Mouse (Mus musculus): ENCODE results near the gene Kif16b. TPM values are rescaled to one million over a fixed set of nuclear protein-coding genes. Genes with fewer than 3 reads are reported as not detected.

Kif16b gene
- polyA plus RNA-seq, 1 experiment from 2014 or later: 11.5 TPM

GRCm38 (mm10) chr2:142724215-142725001 lies 176.9 kb downstream of the Kif16b start:
- ATAC-seq: peak; percentile 95
- 75% methylated on average over 7 of the region's 7 CpGs for WGBS

GRCm38 (mm10) chr2:142720174-142720573 lies 181.2 kb downstream of the Kif16b start:
- Histone ChIP-seq H3K9ac (ENCODE audit: low read depth, low read length) (no peak overlapping the region), H3K9me3 (ENCODE audit: control insufficient read depth, low read length) (no peaks in the 10 kb centered on the region), H3K4me2 (ENCODE audit: low read depth, low read length) (no peak overlapping the region), H3K27ac (ENCODE audit: low read length) (no peak overlapping the region), H3K27me3 (replicated peaks; ENCODE audit: control insufficient read depth, insufficient read depth, low read length) (no peaks in the 10 kb centered on the region), H3K4me3 (ENCODE audit: low read length) (no peak overlapping the region), H3K4me1 (ENCODE audit: control insufficient read depth, insufficient read depth, low read length) (peaks cover 3% of the 10 kb centered on the region; the same call in 1 of the 2 replicates), H3K36me3 (ENCODE audit: control insufficient read depth, insufficient read depth, low read length) (no peaks in the 10 kb centered on the region)
- 75% methylated on average over 2 of the region's 2 CpGs for WGBS
- ATAC-seq: no peak

More at GRCm38 (mm10) chr2:142724215-142725001, 176.9 kb downstream of the Kif16b start:
- Histone ChIP-seq H3K27me3 (replicated peaks; ENCODE audit: control insufficient read depth, insufficient read depth, low read length) (no peaks in the 10 kb centered on the region), H3K9ac (ENCODE audit: low read depth, low read length) (no peak overlapping the region), H3K4me2 (ENCODE audit: low read depth, low read length) (no peak overlapping the region), H3K9me3 (ENCODE audit: control insufficient read depth, low read length) (no peaks in the 10 kb centered on the region), H3K27ac (ENCODE audit: low read length) (no peak overlapping the region), H3K4me1 (ENCODE audit: control insufficient read depth, insufficient read depth, low read length) (peaks cover 3% of the 10 kb centered on the region; the same call in 1 of the 2 replicates), H3K36me3 (ENCODE audit: control insufficient read depth, insufficient read depth, low read length) (no peaks in the 10 kb centered on the region), H3K4me3 (ENCODE audit: low read length) (no peak overlapping the region)

GRCm38 (mm10) chr2:142718998-142719397 lies 182.3 kb downstream of the Kif16b start:
- no peak overlapping the region for H3K4me3 ChIP-seq (ENCODE audit: low read length)
- H3K36me3 ChIP-seq (ENCODE audit: control insufficient read depth, insufficient read depth, low read length): no peaks in the 10 kb centered on the region
- H3K9ac ChIP-seq (ENCODE audit: low read depth, low read length): no peak overlapping the region
- ATAC-seq: no peak
- no peaks in the 10 kb centered on the region for H3K9me3 ChIP-seq (ENCODE audit: control insufficient read depth, low read length)
- H3K4me1 ChIP-seq (ENCODE audit: control insufficient read depth, insufficient read depth, low read length): no peaks in the 10 kb centered on the region
- no peak overlapping the region for H3K4me2 ChIP-seq (ENCODE audit: low read depth, low read length)
- no peak overlapping the region for H3K27ac ChIP-seq (ENCODE audit: low read length)
- no peaks in the 10 kb centered on the region for H3K27me3 ChIP-seq (replicated peaks; ENCODE audit: control insufficient read depth, insufficient read depth, low read length)

- no peaks in the 10 kb centered on the region for H3K4me1 ChIP-seq (ENCODE audit: control insufficient read depth, insufficient read depth, low read length)
- H3K4me2 ChIP-seq (ENCODE audit: low read depth, low read length): no peak overlapping the region
- H3K4me3 ChIP-seq (ENCODE audit: low read length): no peak overlapping the region
- WGBS: 72% methylated on average over 4 of the region's 4 CpGs
- H3K27ac ChIP-seq (ENCODE audit: low read length): no peak overlapping the region
- H3K9me3 ChIP-seq (ENCODE audit: control insufficient read depth, low read length): no peaks in the 10 kb centered on the region
- no peaks in the 10 kb centered on the region for H3K36me3 ChIP-seq (ENCODE audit: control insufficient read depth, insufficient read depth, low read length)
- H3K27me3 ChIP-seq (replicated peaks; ENCODE audit: control insufficient read depth, insufficient read depth, low read length): no peaks in the 10 kb centered on the region
- H3K9ac ChIP-seq (ENCODE audit: low read depth, low read length): no peak overlapping the region
- ATAC-seq: no peak
Observed at GRCm38 (mm10) chr2:142717591-142717990, 183.7 kb downstream of the Kif16b start.

- Histone ChIP-seq H3K27ac (ENCODE audit: low read length) (no peak overlapping the region), H3K4me2 (ENCODE audit: low read depth, low read length) (no peak overlapping the region), H3K36me3 (ENCODE audit: control insufficient read depth, insufficient read depth, low read length) (no peaks in the 10 kb centered on the region), H3K9me3 (ENCODE audit: control insufficient read depth, low read length) (no peaks in the 10 kb centered on the region), H3K9ac (ENCODE audit: low read depth, low read length) (no peak overlapping the region), H3K4me1 (ENCODE audit: control insufficient read depth, insufficient read depth, low read length) (no peaks in the 10 kb centered on the region), H3K27me3 (replicated peaks; ENCODE audit: control insufficient read depth, insufficient read depth, low read length) (no peaks in the 10 kb centered on the region), H3K4me3 (ENCODE audit: low read length) (no peak overlapping the region)
- ATAC-seq: no peak
Observed at GRCm38 (mm10) chr2:142715912-142716260, 185.4 kb downstream of the Kif16b start.

- Histone ChIP-seq H3K4me2 (ENCODE audit: low read depth, low read length) (no peak overlapping the region), H3K27me3 (replicated peaks; ENCODE audit: control insufficient read depth, insufficient read depth, low read length) (no peaks in the 10 kb centered on the region), H3K4me3 (ENCODE audit: low read length) (no peak overlapping the region), H3K9ac (ENCODE audit: low read depth, low read length) (no peak overlapping the region), H3K4me1 (ENCODE audit: control insufficient read depth, insufficient read depth, low read length) (no peaks in the 10 kb centered on the region), H3K27ac (ENCODE audit: low read length) (no peak overlapping the region), H3K36me3 (ENCODE audit: control insufficient read depth, insufficient read depth, low read length) (no peaks in the 10 kb centered on the region), H3K9me3 (ENCODE audit: control insufficient read depth, low read length) (no peaks in the 10 kb centered on the region)
- no peak for ATAC-seq
- WGBS: 48% methylated on average over 1 of the region's 1 CpGs
Observed at GRCm38 (mm10) chr2:142715186-142715911, 186.0 kb downstream of the Kif16b start.

GRCm38 (mm10) chr2:142712727-142713126 lies 188.6 kb downstream of the Kif16b start:
- ATAC-seq: no peak
- no peaks in the 10 kb centered on the region for H3K9me3 ChIP-seq (ENCODE audit: control insufficient read depth, low read length)
- H3K4me1 ChIP-seq (ENCODE audit: control insufficient read depth, insufficient read depth, low read length): no peaks in the 10 kb centered on the region
- no peaks in the 10 kb centered on the region for H3K27me3 ChIP-seq (replicated peaks; ENCODE audit: control insufficient read depth, insufficient read depth, low read length)
- no peak overlapping the region for H3K4me3 ChIP-seq (ENCODE audit: low read length)
- H3K27ac ChIP-seq (ENCODE audit: low read length): no peak overlapping the region
- no peak overlapping the region for H3K9ac ChIP-seq (ENCODE audit: low read depth, low read length)
- no peaks in the 10 kb centered on the region for H3K36me3 ChIP-seq (ENCODE audit: control insufficient read depth, insufficient read depth, low read length)
- WGBS: 87% methylated on average over 11 of the region's 11 CpGs
- H3K4me2 ChIP-seq (ENCODE audit: low read depth, low read length): no peak overlapping the region

- Histone ChIP-seq H3K4me2 (ENCODE audit: low read depth, low read length) (no peak overlapping the region), H3K27me3 (replicated peaks; ENCODE audit: control insufficient read depth, insufficient read depth, low read length) (no peaks in the 10 kb centered on the region), H3K4me1 (ENCODE audit: control insufficient read depth, insufficient read depth, low read length) (no peaks in the 10 kb centered on the region), H3K36me3 (ENCODE audit: control insufficient read depth, insufficient read depth, low read length) (no peaks in the 10 kb centered on the region), H3K9ac (ENCODE audit: low read depth, low read length) (no peak overlapping the region), H3K4me3 (ENCODE audit: low read length) (no peak overlapping the region), H3K9me3 (ENCODE audit: control insufficient read depth, low read length) (no peaks in the 10 kb centered on the region), H3K27ac (ENCODE audit: low read length) (no peak overlapping the region)
- no peak for ATAC-seq
- 69% methylated on average over 3 of the region's 3 CpGs for WGBS
Observed at GRCm38 (mm10) chr2:142709326-142709725, 192.0 kb downstream of the Kif16b start.

GRCm38 (mm10) chr2:142700689-142701088 lies 200.6 kb downstream of the Kif16b start:
- Histone ChIP-seq H3K36me3 (ENCODE audit: control insufficient read depth, insufficient read depth, low read length) (no peaks in the 10 kb centered on the region), H3K27me3 (replicated peaks; ENCODE audit: control insufficient read depth, insufficient read depth, low read length) (no peaks in the 10 kb centered on the region), H3K9ac (ENCODE audit: low read depth, low read length) (no peak overlapping the region), H3K4me1 (ENCODE audit: control insufficient read depth, insufficient read depth, low read length) (no peaks in the 10 kb centered on the region), H3K27ac (ENCODE audit: low read length) (no peak overlapping the region), H3K4me2 (ENCODE audit: low read depth, low read length) (no peak overlapping the region), H3K9me3 (ENCODE audit: control insufficient read depth, low read length) (no peaks in the 10 kb centered on the region), H3K4me3 (ENCODE audit: low read length) (no peak overlapping the region)
- ATAC-seq: no peak
- 75% methylated on average over 4 of the region's 4 CpGs for WGBS
